Mouse (Mus musculus) frontal cortex, postnatal 14 days (tissue): ENCODE results near the gene Garnl3.
A peak's percentile ranks its signal among the peaks of the same experiment; 100 is the strongest.
"Not testable (repeated sequence)": the region's sequence is repeated elsewhere in the genome, so short reads cannot be mapped to it uniquely, and the experiment has no call there.

ENCODE experiments used
- DNase-seq, 2 experiments: peaks; one replicate each; pipeline ENCODE4 v3.0.0; 2022; ENCODE audit warnings: low spot score in 2 of 2

The Garnl3 gene

GRCm38 (mm10) chr2:33156283-33156781, 24.9 kb upstream of the Garnl3 start:
- no peak for DNase-seq

DNA sequence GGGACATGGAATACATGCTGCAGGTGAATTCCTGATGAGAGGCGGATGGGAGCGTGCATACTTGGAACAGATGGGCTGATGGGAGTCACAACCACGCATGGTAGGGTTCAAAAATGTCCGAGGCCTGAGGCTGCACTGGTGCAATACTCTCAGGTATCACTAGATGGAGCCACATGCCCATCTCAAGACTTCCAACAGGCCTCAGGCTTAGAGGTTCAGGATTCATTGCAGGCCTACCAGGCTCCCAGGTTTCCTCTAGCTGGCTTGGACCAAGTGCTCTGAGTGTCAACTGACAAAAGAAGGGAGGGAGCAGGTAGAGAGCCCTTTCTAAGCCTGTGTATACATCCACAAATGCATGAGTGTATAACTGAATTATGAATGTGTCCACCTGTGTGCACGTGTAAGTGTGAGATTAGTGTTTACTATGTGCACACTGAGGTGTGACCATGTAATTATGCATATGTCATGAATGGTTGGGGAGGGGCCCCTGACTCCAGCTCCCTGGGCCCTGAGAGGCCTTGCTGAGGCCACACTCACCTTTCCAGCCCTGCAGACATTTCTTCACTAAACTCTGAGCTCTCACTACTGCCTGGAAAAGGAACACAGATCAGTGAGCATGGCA, 23.4 kb upstream of the Garnl3 start:
- peak; percentile 62 to 79 for DNase-seq

- DNase-seq: no peak
Observed at GRCm38 (mm10) chr2:33146994-33147393, 15.5 kb upstream of the Garnl3 start.

- no peak for DNase-seq
Observed at GRCm38 (mm10) chr2:33143292-33143691, 11.8 kb upstream of the Garnl3 start.

- DNase-seq: no peak
Observed at GRCm38 (mm10) chr2:33138491-33138890, 7.0 kb upstream of the Garnl3 start.

GRCm38 (mm10) chr2:33137731-33138130, 6.3 kb upstream of the Garnl3 start:
- DNase-seq: no peak

- DNase-seq: peak in 1 of 2 experiments; percentile 3
Observed at GRCm38 (mm10) chr2:33137244-33137643, 5.8 kb upstream of the Garnl3 start.

GRCm38 (mm10) chr2:33136366-33136765, 4.9 kb upstream of the Garnl3 start:
- DNase-seq: peak in 1 of 2 experiments; percentile 5

DNA sequence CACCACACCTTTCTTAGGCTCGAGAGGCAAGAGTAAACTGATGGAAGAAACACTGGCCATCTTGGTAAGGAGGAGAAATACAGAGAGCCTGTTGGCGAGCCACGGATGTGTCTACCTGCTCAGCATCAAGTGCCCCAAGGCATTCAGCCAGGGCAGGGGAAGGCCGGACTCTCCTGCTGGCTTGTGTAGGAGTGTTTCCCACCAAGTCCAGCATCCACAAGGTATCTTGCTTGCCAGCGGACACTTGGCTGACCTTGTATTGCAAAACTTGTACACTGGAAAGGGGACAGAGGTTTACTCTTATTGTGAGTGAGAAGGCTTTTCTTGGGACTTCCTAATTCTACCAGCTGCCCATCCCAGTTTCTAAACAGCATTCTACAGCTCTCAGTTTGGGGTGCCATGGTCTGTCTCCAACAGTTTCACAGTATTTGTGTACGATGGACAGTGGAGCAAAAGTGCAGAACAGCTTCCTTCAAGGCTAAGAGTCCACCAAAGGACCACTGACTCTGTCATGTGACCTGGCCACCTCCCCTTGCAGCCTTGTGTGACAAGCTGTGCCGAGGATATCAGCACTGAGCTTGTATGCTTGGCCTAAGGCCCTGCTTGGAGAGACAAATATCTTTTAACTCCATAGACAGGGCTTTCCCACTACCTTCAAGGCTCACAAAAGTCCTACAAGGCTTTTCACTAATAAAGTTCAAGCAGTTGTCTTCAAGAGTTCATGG, 3.5 kb upstream of the Garnl3 start:
- no peak for DNase-seq

GRCm38 (mm10) chr2:33132306-33132705, 852 bp upstream of the Garnl3 start:
- DNase-seq: no peak

DNA sequence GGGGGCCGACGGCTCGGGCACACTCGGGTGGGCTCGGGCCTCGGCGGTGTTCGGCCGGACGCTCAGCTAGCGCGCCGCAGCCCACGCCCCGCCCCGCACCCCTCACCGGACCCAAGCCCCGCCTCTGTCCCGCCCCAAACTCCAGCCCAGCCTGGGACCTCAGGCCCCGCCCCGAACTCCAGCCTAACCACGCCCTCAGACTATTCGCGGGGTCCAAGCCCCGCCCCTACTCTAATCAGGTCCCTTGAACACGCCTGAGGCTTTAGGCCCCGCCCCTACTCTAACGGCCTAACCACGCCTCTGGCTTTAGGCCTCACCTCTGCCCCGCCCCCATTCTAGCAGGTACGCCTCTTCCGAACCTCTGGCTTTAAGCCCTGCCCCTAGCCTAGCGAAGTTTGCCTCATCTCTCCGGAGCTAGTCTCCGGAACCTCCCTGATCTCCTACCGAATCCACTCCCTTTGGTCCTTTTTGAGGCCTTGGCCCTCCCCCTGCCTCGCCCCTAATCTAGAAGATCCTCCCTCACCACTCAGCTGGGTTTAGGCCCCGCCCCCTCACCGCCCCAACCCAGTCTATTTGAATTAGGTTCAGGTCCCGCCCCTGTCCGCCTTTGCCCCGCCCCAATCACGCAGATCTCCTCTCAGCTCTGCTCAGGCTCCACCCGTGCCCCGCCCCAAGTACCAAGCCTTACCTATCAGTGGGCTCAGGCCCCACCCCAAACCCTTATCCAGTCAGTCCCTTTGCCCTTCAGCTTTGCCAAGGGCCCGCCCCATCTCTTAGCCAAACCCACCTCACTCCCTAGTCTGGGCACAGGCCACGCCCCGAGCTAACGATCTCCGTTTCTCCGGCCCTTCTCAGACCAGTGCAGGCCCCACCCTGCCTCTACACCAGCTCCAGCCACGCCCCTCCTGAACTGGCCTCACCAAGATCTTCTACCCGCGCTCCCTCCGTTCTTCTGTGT, 649 bp downstream of the Garnl3 start:
- peak; percentile 95 to 96 for DNase-seq

- DNase-seq: no peak
Observed at GRCm38 (mm10) chr2:33130141-33130525, 1.3 kb downstream of the Garnl3 start.

DNA sequence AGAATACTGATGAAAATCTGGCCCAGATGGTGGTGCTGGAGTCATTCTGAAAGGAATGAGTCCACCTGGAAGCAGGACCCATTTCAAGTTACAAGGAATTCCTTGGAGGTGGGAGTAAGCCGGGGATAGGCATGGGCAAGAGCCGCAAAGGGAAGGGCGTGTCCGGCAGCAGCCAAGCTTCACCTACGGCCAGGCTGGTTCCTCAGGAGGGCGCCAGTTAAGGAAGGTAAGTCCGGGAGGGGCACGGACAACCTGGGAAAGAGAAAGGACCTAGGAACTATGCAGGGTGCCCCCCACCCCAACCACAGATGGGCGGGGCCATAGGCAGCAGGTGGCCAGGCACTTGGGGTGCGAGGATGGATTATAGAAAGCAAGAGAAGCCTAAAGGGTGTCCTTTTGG, 1.8 kb downstream of the Garnl3 start:
- DNase-seq: no peak

- DNase-seq: no peak
Observed at GRCm38 (mm10) chr2:33129005-33129404, 2.4 kb downstream of the Garnl3 start.

- DNase-seq: no peak
Observed at GRCm38 (mm10) chr2:33127271-33127670, 4.2 kb downstream of the Garnl3 start.

DNA sequence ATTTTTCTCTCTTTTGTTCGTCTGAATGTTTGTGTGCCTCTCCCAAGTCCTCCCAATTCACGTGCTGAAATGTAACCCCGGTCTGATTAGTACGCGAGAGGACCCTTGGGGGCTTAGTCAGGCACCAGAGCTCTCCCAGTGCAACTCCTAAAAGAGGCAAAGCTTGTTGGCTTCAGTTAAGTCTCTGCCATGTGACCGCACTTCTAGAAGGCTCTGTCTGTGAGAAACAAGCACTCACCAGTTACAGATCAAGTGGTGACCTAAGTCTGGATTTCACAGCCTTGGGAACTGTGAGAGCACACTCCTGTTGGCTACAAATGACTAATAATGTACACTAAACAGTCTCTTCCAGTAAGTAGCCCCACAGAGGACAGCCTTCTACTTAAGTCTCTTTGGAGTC, 8.6 kb downstream of the Garnl3 start:
- DNase-seq: no peak

DNA sequence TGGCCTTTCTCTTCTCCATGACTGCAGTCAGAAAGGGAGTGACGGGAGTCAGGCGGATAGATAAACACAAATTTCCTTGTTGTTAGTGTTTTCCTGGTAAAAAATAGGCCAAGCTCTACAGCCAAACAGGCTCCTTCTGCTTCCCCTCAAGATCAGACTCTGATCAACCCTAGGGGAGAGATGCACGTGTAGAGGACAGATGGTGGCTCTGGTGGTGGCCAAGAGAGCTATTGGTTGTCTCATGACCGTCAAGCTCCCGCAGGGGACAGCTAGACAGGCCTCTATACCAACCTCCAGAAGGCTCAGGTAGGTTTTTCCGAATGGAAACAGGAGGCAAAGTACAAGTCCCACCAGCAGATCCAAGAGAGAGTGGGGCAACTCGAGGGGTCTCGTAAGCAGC, 30.9 kb downstream of the Garnl3 start:
- no peak for DNase-seq

DNA sequence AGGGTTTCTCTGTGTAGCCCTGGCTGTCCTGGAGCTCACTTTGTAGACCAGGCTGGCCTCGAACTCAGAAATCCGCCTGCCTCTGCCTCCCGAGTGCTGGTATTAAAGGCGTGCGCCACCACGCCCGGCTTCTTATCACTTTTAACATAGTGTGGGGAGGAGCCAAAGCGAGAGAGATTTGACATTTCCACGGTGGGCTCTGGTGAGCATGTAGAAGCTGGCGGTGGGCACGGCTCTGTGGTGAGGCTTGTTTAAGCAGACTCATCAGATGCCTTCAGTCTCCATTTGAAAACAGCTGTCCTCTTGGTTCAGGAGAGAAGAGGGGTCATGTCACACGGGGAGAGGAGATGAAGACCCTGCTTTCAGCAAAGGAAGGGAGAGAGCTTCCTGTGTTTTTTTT, 34.1 kb downstream of the Garnl3 start:
- DNase-seq: not testable (repeated sequence)

DNA sequence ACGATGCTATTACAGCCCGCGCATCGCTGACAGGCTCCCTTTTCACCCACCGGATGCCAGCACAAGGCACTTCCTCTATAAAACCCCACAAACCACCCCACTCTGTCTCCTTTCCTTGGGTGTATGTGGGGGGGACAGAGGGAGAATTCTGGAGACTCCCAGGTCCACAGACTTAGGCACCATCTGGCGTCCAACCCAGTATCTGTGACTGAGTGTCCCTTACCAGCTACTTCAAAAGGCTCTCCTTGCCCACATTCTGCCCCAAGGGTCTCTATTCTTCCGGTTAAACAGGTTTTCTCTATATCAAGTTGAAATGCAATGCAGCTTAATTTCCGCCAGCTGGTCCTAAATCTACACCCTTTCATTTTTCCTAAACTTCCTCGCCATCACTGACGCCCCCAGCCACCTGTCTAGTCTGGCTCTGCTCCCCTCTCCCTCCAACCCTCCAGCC, 36.2 kb downstream of the Garnl3 start:
- no peak for DNase-seq

DNA sequence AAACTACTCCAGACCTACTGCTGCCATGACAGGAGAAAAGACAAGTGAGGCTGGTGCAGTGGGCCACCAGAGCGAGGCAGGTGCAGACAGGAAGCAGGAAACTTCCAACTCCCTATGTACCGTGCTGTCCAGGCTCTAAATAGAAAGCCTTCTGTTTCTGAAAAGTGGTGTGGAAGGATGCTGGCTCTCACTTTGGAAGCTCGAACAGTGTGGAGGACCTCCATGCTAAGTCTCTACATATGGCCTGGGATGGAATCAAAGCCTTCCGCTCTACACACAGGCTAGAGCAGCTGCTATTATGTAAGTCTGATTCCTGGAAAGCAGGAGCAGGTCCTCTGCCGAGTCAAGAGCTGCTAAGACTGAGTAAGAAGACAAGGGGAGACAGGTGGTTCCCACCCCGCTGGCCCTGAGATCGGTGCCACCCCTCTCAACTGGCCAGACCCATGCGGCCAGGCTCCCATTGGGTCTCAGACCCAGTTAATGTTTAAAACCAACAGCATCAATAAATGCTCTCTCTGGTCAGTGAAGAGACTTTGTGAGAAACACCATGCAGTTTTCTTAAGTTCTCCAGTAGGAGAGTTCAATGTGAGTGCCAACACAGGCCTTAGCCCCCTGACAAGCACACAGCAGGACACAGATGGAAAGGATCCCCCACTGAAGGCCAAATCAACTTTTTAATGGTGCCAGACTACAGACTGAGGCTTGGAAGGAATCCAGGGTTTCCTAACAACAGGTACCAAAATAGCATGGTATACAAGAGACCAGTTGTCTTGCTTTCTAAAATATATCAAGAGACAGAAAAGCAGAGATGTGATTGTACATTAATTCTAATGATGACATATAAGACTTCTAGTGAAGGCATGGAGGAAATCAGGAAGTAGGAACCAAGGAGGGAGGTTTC, 40.6 kb downstream of the Garnl3 start:
- no peak for DNase-seq

- DNase-seq: not testable (repeated sequence)
Observed at GRCm38 (mm10) chr2:33090033-33090400, 41.4 kb downstream of the Garnl3 start.
